Mouse (Mus musculus) ES-E14 (cell line): ENCODE measurements at regions not wholly inside any gene's neighbourhood (a gene's known extent, or its start where the extent isn't known, plus 50 kb on each side); places are given as distances from the start of the nearest gene placed in this dataset.

Source experiments
- CHD2 ChIP-seq: IDR thresholded peaks from 2 replicates; pipeline ENCODE4 v1.6.1; 2014; ENCODE audit warnings: mild to moderate bottlenecking, low read depth, low read length, inconsistent platforms
- MAFK ChIP-seq: IDR thresholded peaks from 2 replicates; pipeline ENCODE4 v1.6.1; 2014; ENCODE audit warnings: mild to moderate bottlenecking, low read depth, low read length, inconsistent platforms; ENCODE audit not compliant: insufficient read depth
- ZC3H11A ChIP-seq: IDR thresholded peaks from 2 replicates; pipeline ENCODE4 v1.6.1; 2012; ENCODE audit warnings: low read depth, mild to moderate bottlenecking, inconsistent platforms, low read length, borderline replicate concordance

- TF ChIP-seq MAFK: no peak
- no peak for TF ChIP-seq ZC3H11A
- no peak for TF ChIP-seq CHD2
Measured at GRCm38 (mm10) chr8:115626396-115627136, 81.0 kb downstream of the Maf start.
